Mouse (Mus musculus) liver, adult 2 months (tissue): ENCODE data around the gene Rab3ip. TPM values are rescaled to one million over a fixed set of nuclear protein-coding genes. Genes with fewer than 3 reads are reported as not detected.

ENCODE experiments used
- DNase-seq: peaks from one replicate; pipeline ENCODE4 v3.0.0-alpha.2; 2011; ENCODE audit warnings: low read depth, low spot score; ENCODE audit errors: extremely low read depth
- H3K27ac ChIP-seq: fragments of 200-500 bp; replicated peaks from 2 replicates; pipeline ENCODE4 v1.5.1; 2012; ENCODE audit warnings: low read depth, mild to moderate bottlenecking, control low read depth, inconsistent platforms, low read length; ENCODE audit not compliant: insufficient read depth
- H3K27me3 ChIP-seq: fragments of 200-500 bp; 2 replicates; pipeline ENCODE4 v1.6.1; 2012; ENCODE audit warnings: mild to moderate bottlenecking, moderate library complexity, low read length, inconsistent platforms; ENCODE audit not compliant: control insufficient read depth, insufficient read depth
- H3K36me3 ChIP-seq: fragments of 200-500 bp; 2 replicates; pipeline ENCODE4 v1.6.1; 2012; ENCODE audit warnings: low read length, inconsistent platforms; ENCODE audit not compliant: control insufficient read depth, insufficient read depth
- H3K4me1 ChIP-seq: fragments of 200-500 bp; 2 replicates; pipeline ENCODE4 v1.6.1; 2011; ENCODE audit warnings: low read length; ENCODE audit not compliant: control insufficient read depth, insufficient read depth
- H3K4me3 ChIP-seq: fragments of 200-500 bp; 2 replicates; pipeline ENCODE4 v1.5.1; 2011; ENCODE audit warnings: low read depth, mild to moderate bottlenecking, control low read depth, low read length, moderate library complexity; ENCODE audit not compliant: insufficient read depth
- H3K79me2 ChIP-seq: fragments of 200-500 bp; 2 replicates; pipeline ENCODE4 v1.6.1; 2012; ENCODE audit warnings: inconsistent platforms, mild to moderate bottlenecking, low read length, moderate library complexity; ENCODE audit not compliant: control insufficient read depth, insufficient read depth
- H3K9ac ChIP-seq: fragments of 200-500 bp; 2 replicates; pipeline ENCODE4 v1.6.1; 2012; ENCODE audit warnings: low read depth, mild to moderate bottlenecking, control low read depth, inconsistent platforms, low read length
- CTCF ChIP-seq: fragments of 200-500 bp; IDR thresholded peaks from 2 replicates; pipeline ENCODE4 v1.5.1; 2011; ENCODE audit warnings: low read depth, low read length, control low read depth
- POLR2A ChIP-seq: fragments of 200-500 bp; IDR thresholded peaks from 2 replicates; pipeline ENCODE4 v1.6.1; 2011; ENCODE audit warnings: low read length, control low read depth; ENCODE audit not compliant: insufficient read depth; ENCODE audit errors: extremely low read depth
- WGBS: fragments of 180-500 bp; shearing (Covaris S2); methylation state at CpG from one replicate; pipeline ENCODE4 v1.1.7; 2018; 5-methylcytosine and 5-hydroxymethylcytosine counted together
- polyA plus RNA-seq: library from polyadenylated mRNA; depleted of rRNA; stranded (reverse); fragments of >200 nt; gene quantifications from 2 replicates; pipeline ENCODE4 v1.2.3, GENCODE M21; 2012
- total RNA-seq: library from RNA; depleted of rRNA; stranded (reverse); fragments of >200 nt; gene quantifications from 2 replicates; pipeline ENCODE4 v1.2.3, GENCODE M21; 2014

Rab3ip gene
- total and polyA plus RNA-seq, 2 experiments: 25.9 to 66.5 TPM

- Histone ChIP-seq H3K36me3 (peaks cover 48% of the 10 kb centered on the region), H3K9ac (no peak overlapping the region), H3K4me3 (no peak overlapping the region), H3K27ac (no peak overlapping the region), H3K27me3 (no peaks in the 10 kb centered on the region), H3K4me1 (no peaks in the 10 kb centered on the region), H3K79me2 (no peaks in the 10 kb centered on the region)
- DNase-seq: no peak
- no peak for TF ChIP-seq POLR2A
- 91% methylated on average over 15 of the region's 15 CpGs for WGBS
Measured at GRCm38 (mm10) chr10:116931497-116932179, 18.9 kb downstream of the Rab3ip start.

- WGBS: 87% methylated on average over 6 of the region's 7 CpGs
- H3K27me3 ChIP-seq: no peaks in the 10 kb centered on the region
- no peak for DNase-seq
- no peaks in the 10 kb centered on the region for H3K79me2 ChIP-seq
- no peak overlapping the region for H3K9ac ChIP-seq
- H3K27ac ChIP-seq: no peak overlapping the region
- H3K36me3 ChIP-seq: peaks cover 51% of the 10 kb centered on the region
- no peak overlapping the region for H3K4me3 ChIP-seq
- H3K4me1 ChIP-seq: no peaks in the 10 kb centered on the region
- TF ChIP-seq CTCF: no peak
- no peak for TF ChIP-seq POLR2A
Measured at GRCm38 (mm10) chr10:116930936-116931335, 19.6 kb downstream of the Rab3ip start.

GRCm38 (mm10) chr10:116930506-116930905 lies 20.1 kb downstream of the Rab3ip start:
- Histone ChIP-seq H3K79me2 (no peaks in the 10 kb centered on the region), H3K9ac (no peak overlapping the region), H3K4me1 (no peaks in the 10 kb centered on the region), H3K36me3 (peaks cover 53% of the 10 kb centered on the region), H3K27ac (no peak overlapping the region), H3K4me3 (no peak overlapping the region), H3K27me3 (no peaks in the 10 kb centered on the region)
- no peak for TF ChIP-seq POLR2A
- TF ChIP-seq CTCF: no peak
- 72% methylated on average over 7 of the region's 7 CpGs for WGBS
- DNase-seq: no peak

- no peak for DNase-seq
- Histone ChIP-seq H3K79me2 (no peaks in the 10 kb centered on the region), H3K4me1 (no peaks in the 10 kb centered on the region), H3K27ac (no peak overlapping the region), H3K36me3 (peaks cover 49% of the 10 kb centered on the region), H3K27me3 (no peaks in the 10 kb centered on the region), H3K9ac (no peak overlapping the region), H3K4me3 (no peak overlapping the region)
- WGBS: 90% methylated on average over 3 of the region's 3 CpGs
- TF ChIP-seq POLR2A (no peak), CTCF (no peak)
Measured at GRCm38 (mm10) chr10:116928826-116929225, 21.7 kb downstream of the Rab3ip start.

GRCm38 (mm10) chr10:116926428-116927113 lies 24.0 kb downstream of the Rab3ip start:
- 92% methylated on average over 11 of the region's 11 CpGs for WGBS
- H3K27ac ChIP-seq: no peak overlapping the region

More at GRCm38 (mm10) chr10:116926428-116927113, 24.0 kb downstream of the Rab3ip start:
- no peaks in the 10 kb centered on the region for H3K4me1 ChIP-seq
- DNase-seq: no peak
- peaks cover 39% of the 10 kb centered on the region for H3K36me3 ChIP-seq
- no peaks in the 10 kb centered on the region for H3K79me2 ChIP-seq
- H3K9ac ChIP-seq: no peak overlapping the region
- H3K27me3 ChIP-seq: no peaks in the 10 kb centered on the region
- TF ChIP-seq CTCF (no peak), POLR2A (no peak)
- no peak overlapping the region for H3K4me3 ChIP-seq
